Mouse (Mus musculus): Measurements from ENCODE around the gene Inafm1. TPM values are rescaled to one million over a fixed set of nuclear protein-coding genes. Genes with fewer than 3 reads are reported as not detected.
A peak's percentile ranks its signal among the peaks of the same experiment; 100 is the strongest.

The Inafm1 gene
- polyA plus RNA-seq, 2 experiments: 24.3 to 48.7 TPM

DNA sequence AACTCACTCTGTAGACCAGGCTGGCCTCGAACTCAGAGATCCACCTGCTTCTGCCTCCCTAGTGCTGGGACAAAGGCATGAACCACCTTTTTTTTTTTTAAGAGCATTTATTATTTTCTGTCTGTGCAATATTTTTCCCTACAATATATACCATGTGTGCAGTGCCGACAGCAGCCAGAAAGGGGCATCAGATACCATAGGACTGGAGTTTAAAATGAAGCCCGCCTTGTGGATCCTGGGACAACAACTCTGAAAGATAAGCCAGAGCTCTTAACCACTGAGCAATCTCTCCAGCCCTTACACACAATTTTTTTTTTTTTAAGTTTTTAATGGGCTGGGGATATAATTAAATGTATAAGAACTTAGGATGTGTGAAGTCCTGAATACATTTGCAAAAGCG lies 20.9 kb upstream of the Inafm1 start:
- peak overlapping the region; percentile 45; the same call in 1 of the 2 replicates for H3K4me3 ChIP-seq (replicated peaks; ENCODE audit: low read length)
- H3K27me3 ChIP-seq (ENCODE audit: control insufficient read depth, insufficient read depth, low read length): no peaks in the 10 kb centered on the region
- H3K27ac ChIP-seq (replicated peaks; ENCODE audit: low read depth, low read length): no peak overlapping the region
- no peaks in the 10 kb centered on the region for H3K36me3 ChIP-seq (ENCODE audit: control insufficient read depth, insufficient read depth, low read length)
- 0 out of 2 replicates have a peak overlapping the region, but pooled peaks have one; percentile 48 for H3K9ac ChIP-seq (ENCODE audit: low read depth, low read length, severe bottlenecking)
- no peaks in the 10 kb centered on the region for H3K9me3 ChIP-seq (ENCODE audit: control insufficient read depth, low read length)
- no peak; the same call in 1 of the 2 replicates for ATAC-seq (ENCODE audit: low FRiP score, low read depth)
- peaks cover 19% of the 10 kb centered on the region for H3K4me1 ChIP-seq (ENCODE audit: control insufficient read depth, insufficient read depth, low read length)
- peak; percentile 58 for DNase-seq (ENCODE audit: low spot score)
- WGBS: 35% methylated on average over 4 of the region's 4 CpGs
- H3K4me2 ChIP-seq (replicated peaks; ENCODE audit: low read depth, low read length, severe bottlenecking): peak overlapping the region; percentile 93
- no peak for TF ChIP-seq POLR2A (IDR thresholded peaks at IDR 0.05; ENCODE audit: borderline replicate concordance, extremely low read depth, insufficient read depth, insufficient read length)

DNA sequence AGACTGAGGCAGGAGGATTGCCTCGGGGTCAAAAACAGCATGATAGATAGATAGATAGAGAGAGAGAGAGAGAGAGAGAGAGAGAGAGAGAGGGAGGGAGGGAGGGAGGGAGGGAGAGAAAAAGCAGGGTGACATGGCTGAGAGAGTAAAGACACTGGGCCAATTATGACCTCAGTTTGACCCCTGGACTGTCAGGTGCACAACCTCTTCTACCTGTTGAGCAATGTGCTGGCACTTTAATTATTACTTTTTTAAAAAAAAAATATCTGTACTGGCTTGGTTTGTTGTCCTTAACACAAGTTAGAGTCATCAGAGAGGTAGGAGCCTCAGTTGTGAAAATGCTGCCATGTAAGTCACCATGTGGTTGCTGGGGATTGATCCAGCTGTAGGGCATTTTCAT lies 14.4 kb upstream of the Inafm1 start:
- H3K27me3 ChIP-seq (ENCODE audit: control insufficient read depth, insufficient read depth, low read length): no peaks in the 10 kb centered on the region
- no peak overlapping the region for H3K4me3 ChIP-seq (replicated peaks; ENCODE audit: low read length)
- H3K4me2 ChIP-seq (replicated peaks; ENCODE audit: low read depth, low read length, severe bottlenecking): no peak overlapping the region
- H3K36me3 ChIP-seq (ENCODE audit: control insufficient read depth, insufficient read depth, low read length): peaks cover 12% of the 10 kb centered on the region
- H3K4me1 ChIP-seq (ENCODE audit: control insufficient read depth, insufficient read depth, low read length): peaks cover 4% of the 10 kb centered on the region; the same call in 1 of the 2 replicates
- no peaks in the 10 kb centered on the region for H3K9me3 ChIP-seq (ENCODE audit: control insufficient read depth, low read length)
- no peak for TF ChIP-seq POLR2A (IDR thresholded peaks at IDR 0.05; ENCODE audit: borderline replicate concordance, extremely low read depth, insufficient read depth, insufficient read length)
- WGBS: 63% methylated on average over 1 of the region's 1 CpGs
- H3K9ac ChIP-seq (ENCODE audit: low read depth, low read length, severe bottlenecking): no peak overlapping the region
- H3K27ac ChIP-seq (replicated peaks; ENCODE audit: low read depth, low read length): no peak overlapping the region
- ATAC-seq (ENCODE audit: low FRiP score, low read depth): no peak
- no peak for DNase-seq (ENCODE audit: low spot score)

DNA sequence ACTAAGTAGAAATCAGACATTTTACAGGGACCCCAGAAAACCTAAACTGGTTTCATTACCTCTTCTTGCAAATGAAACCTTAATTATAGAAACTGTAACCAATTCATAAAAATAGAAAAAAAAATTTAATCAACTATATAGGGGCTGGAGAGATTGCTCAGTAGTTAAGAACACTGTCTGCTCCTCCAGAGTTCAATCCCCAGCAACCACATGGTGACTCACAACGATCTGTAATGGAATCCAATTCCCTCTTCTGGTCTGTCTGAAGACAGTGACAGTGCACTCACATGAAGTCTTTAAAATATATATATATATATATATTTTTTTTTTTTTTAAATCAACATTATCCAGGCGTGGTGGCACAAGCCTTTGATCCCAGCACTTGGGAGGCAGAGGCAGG lies 13.6 kb upstream of the Inafm1 start:
- no peak for DNase-seq (ENCODE audit: low spot score)
- ATAC-seq (ENCODE audit: low FRiP score, low read depth): no peak
- peak overlapping the region; percentile 96 for H3K27ac ChIP-seq (replicated peaks; ENCODE audit: low read depth, low read length)
- peaks cover 4% of the 10 kb centered on the region; the same call in 1 of the 2 replicates for H3K4me1 ChIP-seq (ENCODE audit: control insufficient read depth, insufficient read depth, low read length)
- 89% methylated on average over 2 of the region's 2 CpGs for WGBS
- peak overlapping the region; percentile 57 for H3K4me2 ChIP-seq (replicated peaks; ENCODE audit: low read depth, low read length, severe bottlenecking)
- no peak for TF ChIP-seq POLR2A (IDR thresholded peaks at IDR 0.05; ENCODE audit: borderline replicate concordance, extremely low read depth, insufficient read depth, insufficient read length)
- H3K4me3 ChIP-seq (replicated peaks; ENCODE audit: low read length): peak overlapping the region; percentile 64
- H3K36me3 ChIP-seq (ENCODE audit: control insufficient read depth, insufficient read depth, low read length): peaks cover 20% of the 10 kb centered on the region
- no peaks in the 10 kb centered on the region for H3K27me3 ChIP-seq (ENCODE audit: control insufficient read depth, insufficient read depth, low read length)
- no peaks in the 10 kb centered on the region for H3K9me3 ChIP-seq (ENCODE audit: control insufficient read depth, low read length)
- peak overlapping the region; percentile 80 for H3K9ac ChIP-seq (ENCODE audit: low read depth, low read length, severe bottlenecking)

DNA sequence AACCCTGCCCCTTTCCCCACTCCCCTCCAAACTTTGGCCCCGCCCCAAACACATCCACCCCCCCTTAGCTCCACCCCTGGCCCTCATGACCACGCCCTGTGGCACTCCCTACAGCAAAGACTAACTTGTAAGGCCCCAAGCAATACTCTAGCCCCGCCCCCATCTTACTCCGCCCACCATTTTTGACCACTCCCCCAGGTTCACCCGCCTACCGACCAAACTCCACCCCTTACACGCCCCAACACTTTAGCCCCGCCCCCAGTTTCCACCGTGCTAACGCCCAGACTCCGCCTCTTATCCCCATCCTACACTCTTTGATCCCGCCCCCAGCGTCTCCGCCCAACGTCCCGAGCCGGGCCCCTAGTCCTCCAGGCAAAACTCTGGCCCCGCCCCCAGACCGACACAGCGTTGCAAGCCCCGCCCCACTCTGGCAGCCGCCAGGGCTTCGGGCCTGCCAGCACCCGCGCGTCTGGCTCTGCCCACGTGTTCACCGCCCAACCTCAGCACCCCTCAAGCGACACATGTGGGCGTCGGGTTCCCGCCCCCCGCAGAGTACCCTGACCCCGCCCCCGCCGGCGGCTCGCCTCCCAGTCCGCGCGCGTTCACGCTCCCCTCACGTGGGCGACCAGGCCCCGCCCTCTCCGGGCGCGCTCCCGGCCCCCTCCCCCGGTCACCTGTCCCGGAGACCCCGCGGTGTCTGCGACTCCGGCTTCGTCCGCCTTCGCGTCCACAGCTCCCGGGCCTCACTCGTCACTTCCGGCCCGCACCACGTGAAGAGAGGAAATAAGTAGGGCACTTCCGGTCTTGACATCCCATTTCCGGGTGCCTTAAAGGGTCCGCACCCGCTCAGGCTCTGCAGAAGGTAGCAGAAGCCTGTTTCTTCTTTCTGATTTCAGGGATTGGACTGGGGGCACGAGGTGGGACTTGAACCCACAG lies 12.9 kb upstream of the Inafm1 start, which contains the start of gene Ccdc9:
Gene Ccdc9 (minus strand): TSS at position 770 of the 936 bp plus-strand sequence.
- Histone ChIP-seq H3K9ac (ENCODE audit: low read depth, low read length, severe bottlenecking) (peak within 1 kb of the TSS; percentile 80), H3K9me3 (ENCODE audit: control insufficient read depth, low read length) (no peaks in the 10 kb centered on the region), H3K27me3 (ENCODE audit: control insufficient read depth, insufficient read depth, low read length) (no peaks in the 10 kb centered on the region), H3K4me3 (replicated peaks; ENCODE audit: low read length) (peak within 1 kb of the TSS; percentile 64), H3K4me1 (ENCODE audit: control insufficient read depth, insufficient read depth, low read length) (peaks cover 4% of the 10 kb centered on the region; the same call in 1 of the 2 replicates), H3K4me2 (replicated peaks; ENCODE audit: low read depth, low read length, severe bottlenecking) (peak within 1 kb of the TSS; percentile 57), H3K27ac (replicated peaks; ENCODE audit: low read depth, low read length) (peak within 1 kb of the TSS; percentile 96), H3K36me3 (ENCODE audit: control insufficient read depth, insufficient read depth, low read length) (peaks cover 27% of the 10 kb centered on the region)
- DNase-seq (ENCODE audit: low spot score) (peak; percentile 98), ATAC-seq (ENCODE audit: low FRiP score, low read depth) (peak; percentile 90)
- WGBS: under 1% methylated on average over 42 of the region's 70 CpGs
- TF ChIP-seq POLR2A (IDR thresholded peaks at IDR 0.05; ENCODE audit: borderline replicate concordance, extremely low read depth, insufficient read depth, insufficient read length): peak; percentile 28; the same call in 1 of the 2 replicates

DNA sequence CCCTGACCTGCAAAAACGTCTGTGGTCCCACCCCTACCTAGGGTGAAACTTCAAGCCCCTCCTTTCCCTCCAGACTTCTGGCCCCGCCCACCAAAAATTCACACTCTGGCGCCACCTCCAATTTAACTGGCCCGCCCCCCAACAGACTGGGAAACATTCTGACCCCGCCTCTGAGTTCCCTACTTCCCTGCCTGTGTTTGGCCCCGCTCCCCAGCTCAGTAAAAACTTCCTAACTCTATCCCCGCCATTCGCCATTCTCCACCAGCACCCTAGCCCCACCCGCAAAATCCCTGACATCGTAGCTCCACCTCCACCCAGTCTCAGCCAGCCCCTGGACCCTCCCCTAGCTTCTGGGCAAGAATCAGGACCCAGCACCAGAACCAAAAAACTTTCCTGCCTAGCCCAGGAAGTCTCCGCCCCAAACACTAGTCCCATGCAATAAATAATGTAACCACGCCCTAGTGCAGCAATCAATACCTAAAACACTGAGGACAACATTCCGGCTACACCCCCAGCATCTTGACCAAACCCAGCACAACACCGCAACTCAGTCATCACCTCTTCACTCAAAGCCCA lies 12.1 kb upstream of the Inafm1 start:
- under 1% methylated on average over 13 of the region's 14 CpGs for WGBS
- peak; percentile 41 for ATAC-seq (ENCODE audit: low FRiP score, low read depth)
- peak overlapping the region; percentile 57 for H3K4me2 ChIP-seq (replicated peaks; ENCODE audit: low read depth, low read length, severe bottlenecking)
- H3K27me3 ChIP-seq (ENCODE audit: control insufficient read depth, insufficient read depth, low read length): no peaks in the 10 kb centered on the region
- H3K9ac ChIP-seq (ENCODE audit: low read depth, low read length, severe bottlenecking): peak overlapping the region; percentile 21; the same call in 1 of the 2 replicates
- H3K27ac ChIP-seq (replicated peaks; ENCODE audit: low read depth, low read length): peak overlapping the region; percentile 11
- peaks cover 4% of the 10 kb centered on the region; the same call in 1 of the 2 replicates for H3K4me1 ChIP-seq (ENCODE audit: control insufficient read depth, insufficient read depth, low read length)
- DNase-seq (ENCODE audit: low spot score): peak; percentile 83
- no peaks in the 10 kb centered on the region for H3K9me3 ChIP-seq (ENCODE audit: control insufficient read depth, low read length)
- peaks cover 33% of the 10 kb centered on the region for H3K36me3 ChIP-seq (ENCODE audit: control insufficient read depth, insufficient read depth, low read length)
- TF ChIP-seq POLR2A (IDR thresholded peaks at IDR 0.05; ENCODE audit: borderline replicate concordance, extremely low read depth, insufficient read depth, insufficient read length): no peak
- H3K4me3 ChIP-seq (replicated peaks; ENCODE audit: low read length): peak overlapping the region; percentile 64
